In the genomic region with DNA sequence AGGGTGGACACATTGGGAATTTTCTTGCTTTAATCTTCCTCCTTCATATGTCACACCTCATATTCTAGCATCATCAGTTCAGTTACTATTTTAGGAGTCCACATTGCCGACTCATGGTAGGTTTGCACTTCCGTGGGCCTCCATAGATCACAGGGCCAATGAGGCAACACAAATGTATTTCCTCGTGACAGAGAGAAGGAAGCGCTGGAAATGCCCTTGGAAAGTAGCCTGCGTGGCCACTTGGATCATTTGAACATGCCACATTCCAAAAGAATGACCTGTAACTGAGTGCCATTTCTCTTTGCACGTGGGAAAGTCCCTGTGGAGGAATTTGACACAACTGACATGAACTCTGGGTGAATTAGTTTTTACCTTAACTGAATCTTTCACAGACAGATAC, we compare ENCODE assay signal across 15 mouse cellular contexts.
DNase-seq lines count a peak whose midpoint lies in the region; TF ChIP-seq lines count a peak whose summit lies in the region.
"Had no signal": no experiment of that assay in that cellular context is flagged by ENCODE, and none has a peak within 500 bp of the region (broad histone marks: within the 10 kb centered on the region; RNA-seq: fewer than 3 reads in every experiment).

No protein-coding gene starts in this region.

- no peaks in the 10 kb centered on the region; the same call in 1 of the 2 replicates for H3K4me1 ChIP-seq in heart, embryonic 10.5 days
- peaks cover 21 to 46% of the 10 kb centered on the region in 2 experiments for H3K4me1 ChIP-seq in CH12.LX (ENCODE audit: control insufficient read depth in 1 of 2, insufficient read depth in 2 of 2)
- peaks cover 4% of the 10 kb centered on the region for H3K4me1 ChIP-seq in embryonic fibroblast, embryonic 13.5 days (ENCODE audit: control insufficient read depth, insufficient read depth, low read length)
- H3K4me1 ChIP-seq: embryonic facial prominence, embryonic 15.5 days; limb, embryonic 13.5 days; stomach, embryonic 15.5 days had no signal

- no peak for TF ChIP-seq POLR2A in CH12.LX (IDR thresholded peaks at IDR 0.05; ENCODE audit: low read depth, low read length)
- no peak for TF ChIP-seq POLR2A in embryonic fibroblast, embryonic 13.5 days (IDR thresholded peaks at IDR 0.05; ENCODE audit: low read depth, low read length)

- in situ Hi-C loops in CH12.LX (cut with MboI; ENCODE audit: low pct_ligation_motif_present, low pct_unique_long_range_greater_than_20kb, low sequenced_read_pairs), result no loop called here

- intact Hi-C loops in left cerebral cortex, postnatal 36 days (cut with DNase I), result no loop called here

- WGBS in heart, embryonic 10.5 days, result 58% methylated on average over 6 of the region's 6 CpGs

- no peak for TF ChIP-seq CTCF in CH12.LX (conservative IDR thresholded peaks at IDR 0.05 in 1 of 2, IDR thresholded peaks at IDR 0.05 in 1 of 2; ENCODE audit: low read depth in 2 of 2, low read length in 2 of 2)
- TF ChIP-seq CTCF in embryonic fibroblast, embryonic 13.5 days (IDR thresholded peaks at IDR 0.05; ENCODE audit: borderline replicate concordance, insufficient read depth, low read length), result no peak

- H3K27me3 ChIP-seq in heart, embryonic 10.5 days (ENCODE audit: insufficient read depth, poor library complexity, severe bottlenecking), result no peaks in the 10 kb centered on the region
- no peaks in the 10 kb centered on the region for H3K27me3 ChIP-seq in CH12.LX (replicated peaks)
- H3K27me3 ChIP-seq: embryonic facial prominence, embryonic 15.5 days; forebrain, embryonic 15.5 days; limb, embryonic 13.5 days; midbrain, embryonic 12.5 days; stomach, embryonic 15.5 days had no signal

- peak overlapping the region; percentile 29; the same call in 1 of the 2 replicates for H3K4me2 ChIP-seq in CH12.LX (ENCODE audit: insufficient read depth, low read depth, poor library complexity, severe bottlenecking)
- H3K4me2 ChIP-seq: embryonic facial prominence, embryonic 15.5 days; forebrain, embryonic 15.5 days; limb, embryonic 13.5 days; midbrain, embryonic 12.5 days; stomach, embryonic 15.5 days had no signal

- H3K9me3 ChIP-seq in heart, embryonic 10.5 days, result no peaks in the 10 kb centered on the region
- no peaks in the 10 kb centered on the region for H3K9me3 ChIP-seq in CH12.LX (replicated peaks; ENCODE audit: low read length)
- H3K9me3 ChIP-seq: embryonic facial prominence, embryonic 15.5 days; forebrain, embryonic 15.5 days; limb, embryonic 13.5 days; midbrain, embryonic 12.5 days; stomach, embryonic 15.5 days had no signal

- H3K4me3 ChIP-seq in heart, embryonic 10.5 days, result no peak overlapping the region
- no peak overlapping the region for H3K4me3 ChIP-seq in CH12.LX (replicated peaks in 1 of 3; ENCODE audit: low read depth in 2 of 3, low read length in 2 of 3, poor library complexity in 1 of 3)
- H3K4me3 ChIP-seq in embryonic fibroblast, embryonic 13.5 days (ENCODE audit: insufficient read depth, low read length), result no peak overlapping the region
- H3K4me3 ChIP-seq: embryonic facial prominence, embryonic 15.5 days; forebrain, embryonic 15.5 days; limb, embryonic 13.5 days; midbrain, embryonic 12.5 days; stomach, embryonic 15.5 days had no signal

- H3K36me3 ChIP-seq in heart, embryonic 10.5 days, result no peaks in the 10 kb centered on the region
- no peaks in the 10 kb centered on the region for H3K36me3 ChIP-seq in CH12.LX (replicated peaks in 1 of 2; ENCODE audit: control insufficient read depth in 1 of 2, insufficient read depth in 1 of 2, low read length in 1 of 2)
- H3K36me3 ChIP-seq: embryonic facial prominence, embryonic 15.5 days; forebrain, embryonic 15.5 days; limb, embryonic 13.5 days; midbrain, embryonic 12.5 days; stomach, embryonic 15.5 days had no signal

- TF ChIP-seq RAD21 in CH12.LX (IDR thresholded peaks at IDR 0.05; ENCODE audit: low read depth, low read length), result no peak

- H3K27ac ChIP-seq in heart, embryonic 10.5 days, result no peak overlapping the region; the same call in 1 of the 2 replicates
- no peak overlapping the region; the same call in 1 of the 2 replicates for H3K27ac ChIP-seq in CH12.LX (ENCODE audit: insufficient read depth, low read depth)
- H3K27ac ChIP-seq in embryonic fibroblast, embryonic 13.5 days (ENCODE audit: insufficient read depth, low read length), result peak overlapping the region; percentile 20; the same call in 1 of the 2 replicates
- H3K27ac ChIP-seq: embryonic facial prominence, embryonic 15.5 days; forebrain, embryonic 15.5 days; limb, embryonic 13.5 days; midbrain, embryonic 12.5 days; stomach, embryonic 15.5 days had no signal

- dilution Hi-C loops in CH12.LX (cut with MboI; ENCODE audit: extremely low pct_ligation_motif_present, extremely low pct_unique_long_range_greater_than_20kb, low sequenced_read_pairs), result no loop called here

- H3K79me2 ChIP-seq in CH12.LX (replicated peaks; ENCODE audit: control insufficient read depth, extremely low read depth, insufficient read depth, poor library complexity, severe bottlenecking), result no peaks in the 10 kb centered on the region

- H3K9ac ChIP-seq in CH12.LX (ENCODE audit: insufficient read depth, low read depth), result no peak overlapping the region
- H3K9ac ChIP-seq: embryonic facial prominence, embryonic 15.5 days; forebrain, embryonic 15.5 days; limb, embryonic 13.5 days; midbrain, embryonic 12.5 days; stomach, embryonic 15.5 days had no signal

- TF ChIP-seq EP300 in CH12.LX (IDR thresholded peaks at IDR 0.05; ENCODE audit: low read length), result no peak

- peak; percentile 23 for DNase-seq in heart, postnatal 4 days
- no peak for DNase-seq in heart, embryonic 10.5 days (ENCODE audit: low spot score)
- DNase-seq in CH12.LX (ENCODE audit: extremely low read depth), result no peak
- DNase-seq in lung, postnatal 36 days, result peak; percentile 42
- DNase-seq in urinary bladder, postnatal 10 days (ENCODE audit: low spot score), result no peak
- no peak for DNase-seq in left cerebral cortex, postnatal 36 days (ENCODE audit: low spot score in 2 of 2)
- DNase-seq in yolk sac, embryonic 10.5 days (ENCODE audit: low spot score), result no peak
- DNase-seq: cerebellum, adult 11 months; gastrocnemius, postnatal 10 days had no signal

TF ChIP-seq in CH12.LX, 34 proteins besides CTCF, POLR2A, EP300 and RAD21:
- TF ChIP-seq MEF2A (IDR thresholded peaks at IDR 0.05; ENCODE audit: borderline replicate concordance, low read depth, low read length) (peak; percentile 66), CHD2 (IDR thresholded peaks at IDR 0.05; ENCODE audit: low read length) (no peak)

Comparison
In these comparisons a context has a peak if more than half of its experiments do, and no peak if none do; other contexts are left out.
1. DNase-seq: peak in heart, postnatal 4 days (single experiment) and lung, postnatal 36 days (single experiment); none in heart, embryonic 10.5 days (single experiment), CH12.LX (single experiment), urinary bladder, postnatal 10 days (single experiment), left cerebral cortex, postnatal 36 days (0 of 2) and yolk sac, embryonic 10.5 days (single experiment).